Mouse (Mus musculus) intestine, embryonic 14.5 days (tissue): Measurements from ENCODE around the gene Grik3. TPM values are rescaled to one million over a fixed set of nuclear protein-coding genes. Genes with fewer than 3 reads are reported as not detected.

Source experiments
- ATAC-seq: fragments of 200-750 bp; cut with Nextera tagmentation; replicated peaks from 2 replicates; pipeline ENCODE4 v1.8.0; 2017; ENCODE audit warnings: low read depth, moderate number of reproducible peaks, moderate TSS enrichment, moderate library complexity; ENCODE audit not compliant: low FRiP score, low TSS enrichment
- DNase-seq: peaks from one replicate; pipeline ENCODE4 v3.0.0-alpha.2; 2018; ENCODE audit warnings: low spot score
- H3K27ac ChIP-seq: fragments of 300-500 bp; sonication (generic); 2 replicates; pipeline ENCODE4 v1.5.1; 2014; ENCODE audit warnings: low read depth, mild to moderate bottlenecking, control low read depth
- H3K27me3 ChIP-seq: fragments of 300-500 bp; sonication (generic); replicated peaks from 2 replicates; pipeline ENCODE4 v1.6.1; 2014; ENCODE audit warnings: low read length, control low read depth; ENCODE audit not compliant: control insufficient read depth, insufficient read depth
- H3K36me3 ChIP-seq: fragments of 300-500 bp; sonication (generic); 2 replicates; pipeline ENCODE4 v1.6.1; 2014; ENCODE audit warnings: low read length, control low read depth; ENCODE audit not compliant: control insufficient read depth, insufficient read depth
- H3K4me1 ChIP-seq: fragments of 300-500 bp; sonication (generic); replicated peaks from 2 replicates; pipeline ENCODE4 v1.6.1; 2014; ENCODE audit warnings: low read length, control low read depth, mixed read lengths; ENCODE audit not compliant: control insufficient read depth, insufficient read depth
- H3K4me2 ChIP-seq: fragments of 300-500 bp; sonication (generic); 2 replicates; pipeline ENCODE4 v1.6.1; 2014; ENCODE audit warnings: low read length
- H3K4me3 ChIP-seq: fragments of 300-500 bp; sonication (generic); 2 replicates; pipeline ENCODE4 v1.5.1; 2014; ENCODE audit warnings: low read depth, low read length, control low read depth, mixed read lengths
- H3K9ac ChIP-seq: fragments of 300-500 bp; sonication (generic); 2 replicates; pipeline ENCODE4 v1.6.1; 2014; ENCODE audit warnings: mild to moderate bottlenecking, low read length
- H3K9me3 ChIP-seq: fragments of 300-500 bp; sonication (generic); 2 replicates; pipeline ENCODE4 v1.6.1; 2016; ENCODE audit warnings: low read length, control low read depth; ENCODE audit not compliant: control insufficient read depth
- WGBS: fragments of 180-500 bp; shearing (Covaris S2); extraction: QIAGEN DNeasy Blood & Tissue Kit; methylation state at CpG from one replicate; pipeline ENCODE4 v1.1.7; 2014; 5-methylcytosine and 5-hydroxymethylcytosine counted together
- polyA plus RNA-seq: library from polyadenylated mRNA; unstranded; fragments of >200 nt; fragmentation: Nextera tagmentation; extraction: Ambion mirVana; gene quantifications from 2 replicates; pipeline ENCODE4 v1.2.1, GENCODE M21; 2014

Gene Grik3
- polyA plus RNA-seq, 1 experiment from 2014 or later: 0.78 TPM

GRCm38 (mm10) chr4:125682007-125682406 lies 191.5 kb downstream of the Grik3 start:
- H3K4me1 ChIP-seq: no peaks in the 10 kb centered on the region
- no peak overlapping the region for H3K9ac ChIP-seq
- DNase-seq (no peak), ATAC-seq (no peak)
- no peaks in the 10 kb centered on the region for H3K27me3 ChIP-seq
- no peak overlapping the region for H3K4me3 ChIP-seq
- no peak overlapping the region for H3K4me2 ChIP-seq
- no peak overlapping the region for H3K27ac ChIP-seq
- no peaks in the 10 kb centered on the region for H3K9me3 ChIP-seq
- no peaks in the 10 kb centered on the region for H3K36me3 ChIP-seq
- 92% methylated on average over 13 of the region's 13 CpGs for WGBS

GRCm38 (mm10) chr4:125687078-125687477 lies 196.6 kb downstream of the Grik3 start:
- H3K4me2 ChIP-seq: no peak overlapping the region
- H3K9ac ChIP-seq: no peak overlapping the region
- H3K27ac ChIP-seq: no peak overlapping the region
- no peaks in the 10 kb centered on the region for H3K4me1 ChIP-seq
- H3K9me3 ChIP-seq: no peaks in the 10 kb centered on the region
- 21% methylated on average over 8 of the region's 8 CpGs for WGBS
- H3K36me3 ChIP-seq: no peaks in the 10 kb centered on the region
- no peak overlapping the region for H3K4me3 ChIP-seq
- H3K27me3 ChIP-seq: no peaks in the 10 kb centered on the region
- ATAC-seq (no peak), DNase-seq (no peak)

DNA sequence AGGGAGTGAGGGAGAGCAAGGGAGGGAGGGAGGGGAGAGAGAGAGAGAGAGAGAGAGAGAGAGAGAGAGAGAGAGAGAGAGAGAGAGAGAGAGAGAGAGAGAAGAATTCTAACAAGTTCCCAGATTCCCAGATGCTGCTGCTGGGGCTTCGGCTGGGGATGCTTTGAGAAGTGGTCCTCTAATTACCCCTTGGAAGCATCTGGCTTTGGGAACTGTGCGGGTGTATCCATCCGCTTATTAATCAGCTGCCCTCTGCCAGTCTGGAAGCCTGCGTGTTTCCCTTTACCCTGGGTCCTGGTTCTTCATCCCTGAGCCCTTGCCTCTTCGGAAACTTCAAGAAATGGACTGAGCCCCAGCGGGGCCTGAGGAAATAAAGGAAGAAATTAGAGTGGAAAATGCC lies 204.9 kb downstream of the Grik3 start:
- Histone ChIP-seq H3K4me2 (no peak overlapping the region), H3K27me3 (peaks cover 23% of the 10 kb centered on the region; the same call in 1 of the 2 replicates), H3K36me3 (no peaks in the 10 kb centered on the region), H3K9me3 (no peaks in the 10 kb centered on the region), H3K9ac (no peak overlapping the region), H3K4me3 (no peak overlapping the region), H3K27ac (no peak overlapping the region), H3K4me1 (no peaks in the 10 kb centered on the region)
- DNase-seq: no peak
- no peak for ATAC-seq
- 60% methylated on average over 6 of the region's 6 CpGs for WGBS

GRCm38 (mm10) chr4:125696182-125696939 lies 205.9 kb downstream of the Grik3 start:
- Histone ChIP-seq H3K27me3 (peaks cover 23% of the 10 kb centered on the region; the same call in 1 of the 2 replicates), H3K9me3 (no peaks in the 10 kb centered on the region), H3K27ac (no peak overlapping the region), H3K4me2 (no peak overlapping the region), H3K36me3 (no peaks in the 10 kb centered on the region), H3K9ac (no peak overlapping the region), H3K4me1 (no peaks in the 10 kb centered on the region), H3K4me3 (no peak overlapping the region)
- DNase-seq (no peak), ATAC-seq (no peak)
- WGBS: 27% methylated on average over 18 of the region's 18 CpGs

DNA sequence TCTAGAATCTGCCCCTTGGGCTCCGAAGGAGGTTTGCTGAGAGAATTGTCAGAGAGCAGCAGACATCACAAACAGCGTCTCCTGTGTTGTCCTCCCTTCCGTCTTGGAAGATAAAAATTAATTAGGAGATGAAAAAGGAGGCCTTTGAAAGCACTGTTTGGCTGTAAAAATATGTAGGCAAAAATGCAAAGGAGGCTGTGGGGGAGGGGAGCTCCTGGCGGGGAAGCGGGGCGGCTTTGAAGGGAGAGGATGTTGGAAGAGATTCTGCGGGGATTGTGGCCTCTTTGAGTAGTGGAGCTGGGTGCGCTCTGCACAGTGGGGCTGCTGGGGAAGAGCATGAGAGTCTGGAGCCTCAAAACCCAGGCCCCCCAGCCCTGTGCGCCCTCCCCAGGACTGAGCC lies 207.1 kb downstream of the Grik3 start:
- Histone ChIP-seq H3K9ac (no peak overlapping the region), H3K27ac (no peak overlapping the region), H3K36me3 (no peaks in the 10 kb centered on the region), H3K4me2 (no peak overlapping the region), H3K4me3 (no peak overlapping the region), H3K9me3 (no peaks in the 10 kb centered on the region), H3K4me1 (no peaks in the 10 kb centered on the region), H3K27me3 (peaks cover 23% of the 10 kb centered on the region; the same call in 1 of the 2 replicates)
- WGBS: 19% methylated on average over 9 of the region's 9 CpGs
- DNase-seq (no peak), ATAC-seq (no peak)

DNA sequence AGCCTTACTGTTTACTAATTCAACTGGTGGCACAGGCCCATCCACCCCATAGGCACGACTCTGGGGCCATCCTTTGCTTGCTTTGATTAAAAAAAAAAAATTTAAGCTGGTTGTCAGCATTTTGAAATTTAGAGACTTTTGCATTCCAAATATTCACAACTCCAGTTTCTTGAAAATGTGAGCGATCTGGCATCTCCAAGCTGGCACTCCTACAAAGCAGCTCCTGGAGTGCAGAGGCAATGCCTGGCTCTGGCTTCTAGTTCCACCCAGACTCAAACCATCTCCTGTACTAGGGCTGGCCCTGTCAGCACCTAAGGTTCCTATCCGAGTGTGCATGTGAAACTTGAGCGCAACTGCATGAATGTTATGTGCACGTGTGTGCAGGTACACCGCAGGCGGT lies 208.6 kb downstream of the Grik3 start:
- Histone ChIP-seq H3K4me3 (no peak overlapping the region), H3K36me3 (no peaks in the 10 kb centered on the region), H3K27me3 (peaks cover 26% of the 10 kb centered on the region; the same call in 1 of the 2 replicates), H3K27ac (no peak overlapping the region), H3K4me2 (no peak overlapping the region), H3K9me3 (no peaks in the 10 kb centered on the region), H3K4me1 (no peaks in the 10 kb centered on the region), H3K9ac (no peak overlapping the region)
- 86% methylated on average over 7 of the region's 7 CpGs for WGBS
- ATAC-seq (no peak), DNase-seq (no peak)

- Histone ChIP-seq H3K27ac (no peak overlapping the region), H3K27me3 (peaks cover 26% of the 10 kb centered on the region; the same call in 1 of the 2 replicates), H3K9me3 (no peaks in the 10 kb centered on the region), H3K4me1 (no peaks in the 10 kb centered on the region), H3K4me2 (no peak overlapping the region), H3K9ac (no peak overlapping the region), H3K36me3 (no peaks in the 10 kb centered on the region), H3K4me3 (no peak overlapping the region)
- DNase-seq (no peak), ATAC-seq (no peak)
- WGBS: 55% methylated on average over 8 of the region's 8 CpGs
Observed at GRCm38 (mm10) chr4:125700331-125700730, 209.8 kb downstream of the Grik3 start.

DNA sequence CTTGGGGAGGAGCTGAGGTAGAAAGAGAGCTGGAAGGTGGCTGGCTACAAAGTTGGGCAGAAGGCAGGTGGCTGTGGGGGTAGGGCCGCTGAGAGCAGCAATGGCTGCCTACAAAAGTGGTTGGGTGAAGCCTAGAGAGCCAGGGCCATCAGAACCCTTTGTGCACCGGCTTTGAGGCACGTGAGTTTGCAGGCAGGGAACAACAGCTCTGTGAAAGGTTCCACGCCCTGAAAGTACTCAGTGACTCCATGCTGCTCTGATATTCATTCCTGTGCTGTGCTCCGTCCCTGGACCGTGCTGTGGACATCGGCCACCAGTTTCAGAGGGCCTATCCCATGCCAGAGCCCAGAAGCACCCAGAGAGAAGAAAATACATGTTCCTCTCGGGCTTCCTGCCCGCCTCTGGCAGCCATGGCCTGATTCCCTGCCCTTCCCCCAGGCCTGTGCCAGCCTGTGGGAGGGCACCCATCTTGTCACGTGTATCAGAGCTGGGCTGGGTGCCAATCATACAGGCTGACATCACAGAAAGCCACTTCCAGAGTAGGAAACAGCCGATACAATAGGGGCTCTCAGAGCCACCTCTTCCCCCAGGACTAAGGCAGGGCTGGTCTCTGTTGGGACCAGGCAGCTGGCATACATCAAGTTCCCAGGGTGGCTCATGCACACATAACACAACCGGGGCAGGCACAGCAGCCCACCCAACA lies 212.3 kb downstream of the Grik3 start:
- H3K27ac ChIP-seq: no peak overlapping the region
- 0 out of 2 replicates have a peak, but pooled peaks cover 6% of the 10 kb centered on the region for H3K27me3 ChIP-seq
- DNase-seq: no peak
- H3K4me3 ChIP-seq: no peak overlapping the region
- no peaks in the 10 kb centered on the region for H3K9me3 ChIP-seq
- H3K4me2 ChIP-seq: no peak overlapping the region
- no peak; the same call in 1 of the 2 replicates for ATAC-seq
- H3K9ac ChIP-seq: no peak overlapping the region
- 74% methylated on average over 12 of the region's 12 CpGs for WGBS
- H3K36me3 ChIP-seq: no peaks in the 10 kb centered on the region
- H3K4me1 ChIP-seq: no peaks in the 10 kb centered on the region
